Mouse (Mus musculus) cerebellum, adult 2 months (tissue): ENCODE results near the gene Unc5cl.
"Not testable (repeated sequence)": the region's sequence is repeated elsewhere in the genome, so short reads cannot be mapped to it uniquely, and the experiment has no call there.

Experiments
- CTCF ChIP-seq: fragments of 200-500 bp; IDR thresholded peaks from 2 replicates; pipeline ENCODE4 v1.5.1; 2011; ENCODE audit warnings: low read depth, mild to moderate bottlenecking, control low read depth, low read length, moderate library complexity, borderline replicate concordance; ENCODE audit not compliant: insufficient read depth
- POLR2A ChIP-seq: fragments of 200-500 bp; IDR thresholded peaks from 2 replicates; pipeline ENCODE4 v1.6.1; 2011; ENCODE audit warnings: low read length, control low read depth, borderline replicate concordance; ENCODE audit not compliant: insufficient read depth

- not testable (repeated sequence) for TF ChIP-seq CTCF, POLR2A
Measured at GRCm38 (mm10) chr17:48474282-48474681, 19.6 kb downstream of the Unc5cl start.
